Mouse (Mus musculus): ENCODE measurements around the gene Lemd1. TPM values are rescaled to one million over a fixed set of nuclear protein-coding genes. Genes with fewer than 3 reads are reported as not detected.

Gene Lemd1
- total RNA-seq, 2 experiments from 2014 or later = 0.27 to 0.36 TPM

- no peak for DNase-seq
Observed at GRCm38 (mm10) chr1:132201511-132201860, 10.3 kb downstream of the Lemd1 start.

GRCm38 (mm10) chr1:132201936-132202335 lies 10.7 kb downstream of the Lemd1 start:
- DNase-seq = no peak

GRCm38 (mm10) chr1:132202771-132203170 lies 11.5 kb downstream of the Lemd1 start:
- no peak for DNase-seq

- DNase-seq = peak; percentile 58
Observed at GRCm38 (mm10) chr1:132205958-132206357, 14.7 kb downstream of the Lemd1 start.

GRCm38 (mm10) chr1:132206828-132207227 lies 15.6 kb downstream of the Lemd1 start:
- DNase-seq = no peak

GRCm38 (mm10) chr1:132208154-132208553 lies 16.9 kb downstream of the Lemd1 start:
- DNase-seq = no peak

GRCm38 (mm10) chr1:132209400-132209799 lies 18.2 kb downstream of the Lemd1 start:
- no peak for DNase-seq

GRCm38 (mm10) chr1:132210922-132211321 lies 19.7 kb downstream of the Lemd1 start:
- DNase-seq = peak; percentile 61

GRCm38 (mm10) chr1:132211672-132212071 lies 20.4 kb downstream of the Lemd1 start:
- DNase-seq = no peak

- DNase-seq = peak; percentile 74
Observed at GRCm38 (mm10) chr1:132212218-132212617, 21.0 kb downstream of the Lemd1 start.

- no peak for DNase-seq
Observed at GRCm38 (mm10) chr1:132213076-132213475, 21.8 kb downstream of the Lemd1 start.

GRCm38 (mm10) chr1:132216276-132216675 lies 25.0 kb downstream of the Lemd1 start:
- no peak for DNase-seq

GRCm38 (mm10) chr1:132221627-132222026 lies 30.4 kb downstream of the Lemd1 start:
- no peak for DNase-seq

GRCm38 (mm10) chr1:132222166-132222565 lies 30.9 kb downstream of the Lemd1 start:
- DNase-seq = no peak

- DNase-seq = no peak
Observed at GRCm38 (mm10) chr1:132226297-132227080, 35.3 kb downstream of the Lemd1 start.

GRCm38 (mm10) chr1:132229667-132230066 lies 38.4 kb downstream of the Lemd1 start, which contains the start of gene Gm10188:
TSS of gene Gm10188 (minus strand) at chr1:132229767.
- no peak for DNase-seq

GRCm38 (mm10) chr1:132231470-132232274 lies 40.4 kb downstream of the Lemd1 start:
- no peak for DNase-seq

- peak; percentile 39 for DNase-seq
Observed at GRCm38 (mm10) chr1:132233566-132233965, 42.3 kb downstream of the Lemd1 start.

- no peak for DNase-seq
Observed at GRCm38 (mm10) chr1:132234757-132235273, 43.6 kb downstream of the Lemd1 start.

GRCm38 (mm10) chr1:132237585-132238159 lies 46.4 kb downstream of the Lemd1 start:
- DNase-seq = peak; percentile 80

- DNase-seq = no peak
Observed at GRCm38 (mm10) chr1:132245010-132245409, 53.8 kb downstream of the Lemd1 start.

- no peak for DNase-seq
Observed at GRCm38 (mm10) chr1:132246137-132246536, 54.9 kb downstream of the Lemd1 start.

GRCm38 (mm10) chr1:132246641-132247040 lies 55.4 kb downstream of the Lemd1 start:
- no peak for DNase-seq
